Mouse (Mus musculus) lung, adult 2 months (tissue): ENCODE data around the gene Olig1.

Experiments
- CTCF ChIP-seq: fragments of 200-500 bp; IDR thresholded peaks from 2 replicates; pipeline ENCODE4 v1.5.1; 2011; ENCODE audit warnings: mild to moderate bottlenecking, low read length, control low read depth; ENCODE audit not compliant: insufficient read depth
- POLR2A ChIP-seq: fragments of 200-500 bp; IDR thresholded peaks from 2 replicates; pipeline ENCODE4 v1.6.1; 2011; ENCODE audit warnings: low read depth, mild to moderate bottlenecking, control low read depth, low read length, borderline replicate concordance; ENCODE audit errors: extremely low read depth

DNA sequence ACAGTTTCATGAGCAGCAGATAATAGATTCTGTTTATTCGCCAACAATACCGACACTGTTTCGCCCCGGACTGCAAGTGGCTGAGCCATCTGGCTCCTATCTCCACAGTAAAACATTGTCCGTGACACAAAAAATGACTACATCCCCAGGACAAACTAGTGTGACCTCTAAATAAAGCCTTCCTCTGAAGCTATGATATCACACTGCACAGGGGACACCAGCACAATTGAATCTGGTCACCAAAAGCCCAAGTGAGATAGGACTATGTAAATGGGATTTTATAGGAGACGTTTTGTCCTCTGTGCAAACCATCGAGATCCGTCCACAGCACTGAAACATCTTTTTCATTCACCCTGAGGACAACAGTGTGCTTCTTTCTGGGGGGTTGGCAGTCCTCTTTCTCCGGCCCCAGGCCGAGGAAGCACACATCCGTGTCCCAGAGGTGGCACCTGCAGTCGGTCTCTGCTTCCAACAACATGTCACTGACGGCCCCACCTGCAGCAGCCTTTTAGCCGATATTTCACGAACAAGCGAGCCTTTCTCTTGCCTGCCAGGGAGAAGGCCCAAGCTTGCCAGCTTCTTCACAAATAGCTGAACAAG, 36.0 kb downstream of the Olig1 start:
- TF ChIP-seq CTCF (no peak), POLR2A (no peak)
